Mouse (Mus musculus) forebrain, embryonic 10.5 days (tissue): ENCODE measurements around the gene Hgf. TPM values are rescaled to one million over a fixed set of nuclear protein-coding genes. Genes with fewer than 3 reads are reported as not detected.

Experiments used
- DNase-seq: peaks from one replicate; pipeline ENCODE4 v3.0.0-alpha.2; 2017; ENCODE audit warnings: low spot score; ENCODE audit errors: extremely low spot score
- H3K27ac ChIP-seq: fragments of 300-500 bp; sonication (generic); 2 replicates; pipeline ENCODE4 v1.5.1; 2016; ENCODE audit warnings: mild to moderate bottlenecking
- H3K27me3 ChIP-seq: fragments of 300-500 bp; sonication (generic); 2 replicates; pipeline ENCODE4 v1.6.1; 2016; ENCODE audit warnings: mild to moderate bottlenecking; ENCODE audit not compliant: poor library complexity, severe bottlenecking
- H3K36me3 ChIP-seq: fragments of 300-500 bp; sonication (generic); replicated peaks from 2 replicates; pipeline ENCODE4 v1.6.1; 2016; ENCODE audit warnings: mild to moderate bottlenecking, moderate library complexity
- H3K4me1 ChIP-seq: fragments of 300-500 bp; sonication (generic); 2 replicates; pipeline ENCODE4 v1.6.1; 2016
- H3K4me3 ChIP-seq: fragments of 300-500 bp; sonication (generic); 2 replicates; pipeline ENCODE4 v1.5.1; 2016; ENCODE audit warnings: mild to moderate bottlenecking, moderate library complexity
- H3K9me3 ChIP-seq: fragments of 300-500 bp; sonication (generic); 2 replicates; pipeline ENCODE4 v1.6.1; 2016; ENCODE audit warnings: mild to moderate bottlenecking, moderate library complexity
- WGBS: fragments of 180-500 bp; shearing (Covaris S2); methylation state at CpG from one replicate; pipeline ENCODE4 v1.1.7; 2016; 5-methylcytosine and 5-hydroxymethylcytosine counted together
- polyA plus RNA-seq: library from polyadenylated mRNA; unstranded; fragments of >200 nt; fragmentation: Nextera tagmentation; extraction: Ambion mirVana; gene quantifications from 2 replicates; pipeline ENCODE4 v1.2.1, GENCODE M21; 2016

Hgf gene
- polyA plus RNA-seq, result 0.61 and 0.79 TPM in 2 replicates

DNA sequence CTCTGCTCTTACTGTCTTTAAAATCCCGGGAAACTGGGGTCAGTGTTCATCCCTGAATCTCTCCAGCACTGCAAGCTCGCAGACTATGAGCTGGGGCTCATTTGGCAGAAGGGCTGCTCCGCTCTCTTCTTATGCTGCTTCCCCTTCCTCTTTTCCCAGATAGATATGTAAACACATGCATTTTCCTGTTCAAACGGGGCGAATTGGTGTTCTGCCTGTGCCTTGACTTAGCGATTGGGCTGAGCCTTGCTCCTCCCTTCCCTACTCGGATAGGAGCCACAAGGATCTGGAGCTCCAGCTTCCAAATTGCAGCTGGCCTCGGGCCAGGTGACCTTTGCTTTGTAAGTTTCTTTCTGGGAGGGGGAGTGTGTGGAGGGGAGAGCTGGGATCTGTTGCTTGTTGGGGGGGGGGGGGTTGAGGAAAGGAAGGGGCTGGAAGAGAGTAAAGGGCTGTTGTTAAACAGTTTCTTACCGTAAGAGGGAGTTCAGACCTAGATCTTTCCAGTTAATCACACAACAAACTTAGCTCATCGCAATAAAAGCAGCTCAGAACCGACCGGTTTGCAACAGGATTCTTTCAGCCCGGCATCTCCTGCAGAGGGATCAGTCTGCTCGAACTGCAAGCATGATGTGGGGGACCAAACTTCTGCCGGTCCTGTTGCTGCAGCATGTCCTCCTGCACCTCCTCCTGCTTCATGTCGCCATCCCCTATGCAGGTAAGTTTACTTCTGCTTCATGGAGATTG lies at the start of gene Hgf:
Gene Hgf (plus strand): TSS at position 192 of the 744 bp plus-strand sequence.
- Histone ChIP-seq H3K9me3 (no peaks in the 10 kb centered on the region), H3K36me3 (no peaks in the 10 kb centered on the region), H3K27ac (peak within 1 kb of the TSS; percentile 63), H3K4me3 (peak within 1 kb of the TSS; percentile 42), H3K4me1 (peaks cover 12% of the 10 kb centered on the region), H3K27me3 (0 out of 2 replicates have a peak, but pooled peaks cover 3% of the 10 kb centered on the region)
- peak; percentile 24 for DNase-seq
- 7% methylated on average over 16 of the region's 16 CpGs for whole genome bisulfite sequencing

DNA sequence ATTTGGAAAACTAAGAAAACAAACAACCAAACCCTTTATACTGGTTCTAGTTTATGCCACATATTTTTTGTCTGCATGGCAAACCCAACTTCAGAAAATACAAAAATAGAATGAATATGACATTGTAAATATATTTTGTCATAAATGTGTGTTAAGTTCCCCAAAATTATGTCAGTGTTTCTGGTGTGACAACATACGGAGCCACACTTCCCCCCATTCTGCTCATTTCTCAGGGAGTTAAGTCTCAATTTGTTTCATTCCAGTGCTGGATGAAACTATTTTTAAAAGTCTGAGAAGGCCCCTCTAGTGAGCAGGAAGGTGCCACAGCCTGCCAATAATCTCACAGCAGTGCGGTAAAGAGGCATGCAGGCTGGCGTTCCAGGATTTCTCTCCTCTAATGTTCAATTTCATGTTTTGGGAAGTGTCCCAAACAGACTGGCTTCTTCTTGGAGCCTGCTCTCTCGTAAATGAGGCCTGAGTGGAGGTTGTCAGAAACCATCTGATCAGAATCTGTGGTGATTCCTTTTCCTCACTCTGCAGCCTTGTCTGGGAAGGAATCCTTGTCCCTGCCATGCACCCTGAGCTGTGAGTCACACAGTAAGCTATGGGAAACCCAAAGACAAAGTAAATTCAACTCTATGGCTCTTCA lies 46.5 kb upstream of the Hgf start:
- Histone ChIP-seq H3K4me1 (no peaks in the 10 kb centered on the region), H3K27ac (no peak overlapping the region), H3K36me3 (no peaks in the 10 kb centered on the region), H3K9me3 (no peaks in the 10 kb centered on the region; the same call in 1 of the 2 replicates), H3K4me3 (no peak overlapping the region), H3K27me3 (no peaks in the 10 kb centered on the region)
- no peak for DNase-seq
- WGBS, result 89% methylated on average over 4 of the region's 4 CpGs

- Histone ChIP-seq H3K27me3 (no peaks in the 10 kb centered on the region), H3K4me3 (no peak overlapping the region), H3K27ac (no peak overlapping the region), H3K9me3 (no peaks in the 10 kb centered on the region), H3K36me3 (no peaks in the 10 kb centered on the region), H3K4me1 (0 out of 2 replicates have a peak, but pooled peaks cover 4% of the 10 kb centered on the region)
- no peak for DNase-seq
- 84% methylated on average over 3 of the region's 3 CpGs for WGBS
These were observed 21.5 kb upstream of the Hgf start for GRCm38 (mm10) chr5:16531619-16532277.

GRCm38 (mm10) chr5:16538067-16538466 lies 15.2 kb upstream of the Hgf start:
- 96% methylated on average over 2 of the region's 2 CpGs for WGBS
- Histone ChIP-seq H3K27ac (no peak overlapping the region), H3K36me3 (no peaks in the 10 kb centered on the region), H3K4me3 (no peak overlapping the region), H3K27me3 (no peaks in the 10 kb centered on the region), H3K9me3 (no peaks in the 10 kb centered on the region), H3K4me1 (no peaks in the 10 kb centered on the region)
- no peak for DNase-seq

- no peak for DNase-seq
- Histone ChIP-seq H3K9me3 (no peaks in the 10 kb centered on the region), H3K27me3 (no peaks in the 10 kb centered on the region), H3K4me3 (no peak overlapping the region), H3K36me3 (no peaks in the 10 kb centered on the region), H3K27ac (no peak overlapping the region), H3K4me1 (no peaks in the 10 kb centered on the region)
- WGBS, result 39% methylated on average over 2 of the region's 2 CpGs
These were observed 11.7 kb upstream of the Hgf start for GRCm38 (mm10) chr5:16541561-16542116.

GRCm38 (mm10) chr5:16547490-16547889 lies 5.8 kb upstream of the Hgf start:
- Histone ChIP-seq H3K9me3 (no peaks in the 10 kb centered on the region), H3K4me3 (no peak overlapping the region), H3K4me1 (no peaks in the 10 kb centered on the region), H3K36me3 (no peaks in the 10 kb centered on the region), H3K27me3 (0 out of 2 replicates have a peak, but pooled peaks cover 3% of the 10 kb centered on the region), H3K27ac (no peak overlapping the region)
- WGBS, result 83% methylated on average over 3 of the region's 3 CpGs
- DNase-seq, result no peak

DNA sequence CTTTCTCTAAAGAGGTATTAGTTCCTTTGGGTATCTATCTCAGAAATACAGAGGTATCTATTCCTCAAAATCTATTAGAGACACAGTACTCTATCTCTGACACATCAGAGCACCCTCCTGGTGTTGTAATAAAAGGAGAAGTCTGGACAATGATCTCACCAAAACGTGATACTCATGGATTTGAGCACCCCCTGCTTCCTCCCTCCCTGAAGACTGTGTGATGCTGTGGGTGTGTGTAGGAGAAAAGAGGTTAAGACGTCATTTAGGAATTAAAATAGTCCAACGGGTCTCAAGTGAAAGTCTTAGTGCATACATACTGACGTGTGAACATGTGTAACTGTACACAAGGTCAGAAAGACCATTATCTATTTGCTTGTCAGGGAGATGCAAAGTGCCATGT lies 648 bp upstream of the Hgf start:
- Histone ChIP-seq H3K4me3 (no peak overlapping the region), H3K36me3 (no peaks in the 10 kb centered on the region), H3K4me1 (peaks cover 12% of the 10 kb centered on the region), H3K9me3 (no peaks in the 10 kb centered on the region), H3K27me3 (0 out of 2 replicates have a peak, but pooled peaks cover 3% of the 10 kb centered on the region), H3K27ac (no peak overlapping the region)
- no peak for DNase-seq
- 69% methylated on average over 4 of the region's 4 CpGs for WGBS

DNA sequence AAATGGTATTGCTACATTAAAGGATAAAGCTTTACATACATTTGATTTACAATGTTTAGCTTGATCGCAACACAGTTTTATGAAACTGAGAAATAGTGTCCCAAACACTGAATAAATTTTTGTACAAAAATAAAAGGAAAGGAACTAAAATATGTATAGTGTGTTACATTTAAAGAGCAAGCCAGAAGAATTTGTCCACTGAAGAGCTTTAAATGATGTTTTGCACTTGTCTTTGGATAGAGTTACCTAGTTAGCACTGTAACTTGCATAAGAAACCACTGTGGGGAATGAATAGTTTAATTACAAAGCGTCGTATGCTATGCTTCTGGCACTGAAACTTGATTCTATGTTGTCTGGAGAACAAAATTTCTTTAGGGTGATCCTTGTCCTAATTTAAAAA lies 7.0 kb downstream of the Hgf start:
- WGBS, result 91% methylated on average over 3 of the region's 3 CpGs
- Histone ChIP-seq H3K27me3 (no peaks in the 10 kb centered on the region), H3K9me3 (no peaks in the 10 kb centered on the region), H3K36me3 (no peaks in the 10 kb centered on the region), H3K27ac (no peak overlapping the region), H3K4me3 (no peak overlapping the region), H3K4me1 (no peaks in the 10 kb centered on the region)
- no peak for DNase-seq

DNA sequence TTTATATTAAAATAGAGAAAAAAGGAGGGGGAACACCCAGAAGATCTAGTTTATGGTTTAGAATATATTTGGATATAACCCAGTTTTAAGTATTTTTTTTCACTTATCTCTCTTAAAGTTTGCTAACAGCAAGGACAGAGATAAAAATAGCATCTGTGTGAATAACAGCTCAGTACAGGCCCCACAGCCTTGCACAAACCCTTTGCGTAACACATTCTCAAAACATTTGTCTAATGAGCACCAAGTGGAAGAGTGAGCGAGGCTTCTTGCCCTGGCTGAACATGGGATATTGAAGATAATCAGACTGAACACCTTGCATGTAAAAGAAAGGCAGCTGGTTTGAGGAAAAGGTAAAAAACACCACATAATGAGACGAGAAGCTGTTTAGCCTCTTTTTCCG lies 15.7 kb downstream of the Hgf start:
- no peaks in the 10 kb centered on the region for H3K27me3 ChIP-seq
- H3K9me3 ChIP-seq, result no peaks in the 10 kb centered on the region
- WGBS, result 86% methylated on average over 4 of the region's 4 CpGs
- no peaks in the 10 kb centered on the region for H3K4me1 ChIP-seq
- no peaks in the 10 kb centered on the region for H3K36me3 ChIP-seq
- H3K27ac ChIP-seq, result no peak overlapping the region
- no peak overlapping the region for H3K4me3 ChIP-seq
- no peak for DNase-seq

- H3K9me3 ChIP-seq, result no peaks in the 10 kb centered on the region
- no peak for DNase-seq
- WGBS, result 83% methylated on average over 14 of the region's 14 CpGs
- no peak overlapping the region for H3K4me3 ChIP-seq
- no peaks in the 10 kb centered on the region for H3K27me3 ChIP-seq
- H3K4me1 ChIP-seq, result 0 out of 2 replicates have a peak, but pooled peaks cover 3% of the 10 kb centered on the region
- H3K36me3 ChIP-seq, result no peaks in the 10 kb centered on the region
- no peak overlapping the region for H3K27ac ChIP-seq
These were observed 24.8 kb downstream of the Hgf start for GRCm38 (mm10) chr5:16577882-16578742.

- DNase-seq, result no peak
- H3K9me3 ChIP-seq, result no peaks in the 10 kb centered on the region
- H3K36me3 ChIP-seq, result no peaks in the 10 kb centered on the region
- H3K27ac ChIP-seq, result no peak overlapping the region
- 90% methylated on average over 4 of the region's 4 CpGs for WGBS
- H3K27me3 ChIP-seq, result no peaks in the 10 kb centered on the region
- H3K4me3 ChIP-seq, result no peak overlapping the region
- H3K4me1 ChIP-seq, result no peaks in the 10 kb centered on the region
These were observed 42.4 kb downstream of the Hgf start for GRCm38 (mm10) chr5:16595699-16596098.

GRCm38 (mm10) chr5:16597996-16598395 lies 44.7 kb downstream of the Hgf start:
- Histone ChIP-seq H3K4me3 (no peak overlapping the region), H3K27ac (no peak overlapping the region), H3K9me3 (no peaks in the 10 kb centered on the region), H3K27me3 (no peaks in the 10 kb centered on the region), H3K4me1 (no peaks in the 10 kb centered on the region), H3K36me3 (no peaks in the 10 kb centered on the region)
- 64% methylated on average over 6 of the region's 6 CpGs for WGBS
- DNase-seq, result no peak
